Mouse (Mus musculus): ENCODE measurements around the gene Crocc. TPM values are rescaled to one million over a fixed set of nuclear protein-coding genes. Genes with fewer than 3 reads are reported as not detected.

Gene Crocc
- polyA plus RNA-seq, 1 experiment = 39.4 TPM

GRCm38 (mm10) chr4:141031733-141032132 lies 28.6 kb downstream of the Crocc start:
- Histone ChIP-seq H3K4me1 (ENCODE audit: control insufficient read depth, insufficient read depth, low read length) (peaks cover 19% of the 10 kb centered on the region), H3K4me3 (replicated peaks; ENCODE audit: insufficient read depth, low read depth, low read length) (no peak overlapping the region), H3K27me3 (ENCODE audit: control insufficient read depth, insufficient read depth, low read length) (no peaks in the 10 kb centered on the region), H3K27ac (ENCODE audit: insufficient read depth, low read length) (no peak overlapping the region)
- 14% methylated on average over 6 of the region's 6 CpGs for WGBS
- DNase-seq = peak; percentile 82 to 90
- TF ChIP-seq POLR2A (IDR thresholded peaks at IDR 0.05; ENCODE audit: borderline replicate concordance, insufficient read depth, low read length) (no peak), CTCF (IDR thresholded peaks at IDR 0.05; ENCODE audit: borderline replicate concordance, insufficient read depth, low read depth, low read length) (peak; percentile 96)

GRCm38 (mm10) chr4:141030541-141031206 lies 29.7 kb downstream of the Crocc start:
- Histone ChIP-seq H3K27ac (ENCODE audit: insufficient read depth, low read length) (no peak overlapping the region), H3K27me3 (ENCODE audit: control insufficient read depth, insufficient read depth, low read length) (no peaks in the 10 kb centered on the region), H3K4me3 (replicated peaks; ENCODE audit: insufficient read depth, low read depth, low read length) (no peak overlapping the region), H3K4me1 (ENCODE audit: control insufficient read depth, insufficient read depth, low read length) (peaks cover 19% of the 10 kb centered on the region)
- no peak for TF ChIP-seq CTCF (IDR thresholded peaks at IDR 0.05; ENCODE audit: borderline replicate concordance, insufficient read depth, low read depth, low read length)
- no peak for TF ChIP-seq POLR2A (IDR thresholded peaks at IDR 0.05; ENCODE audit: borderline replicate concordance, insufficient read depth, low read length)
- peak; percentile 66 to 68 for DNase-seq
- WGBS = 41% methylated on average over 17 of the region's 18 CpGs

GRCm38 (mm10) chr4:141024992-141025391 lies 35.4 kb downstream of the Crocc start:
- Histone ChIP-seq H3K4me1 (ENCODE audit: control insufficient read depth, insufficient read depth, low read length) (peaks cover 11% of the 10 kb centered on the region), H3K4me3 (replicated peaks; ENCODE audit: insufficient read depth, low read depth, low read length) (no peak overlapping the region), H3K27ac (ENCODE audit: insufficient read depth, low read length) (no peak overlapping the region), H3K27me3 (ENCODE audit: control insufficient read depth, insufficient read depth, low read length) (no peaks in the 10 kb centered on the region)
- no peak for TF ChIP-seq CTCF (IDR thresholded peaks at IDR 0.05; ENCODE audit: borderline replicate concordance, insufficient read depth, low read depth, low read length)
- TF ChIP-seq POLR2A (IDR thresholded peaks at IDR 0.05; ENCODE audit: borderline replicate concordance, insufficient read depth, low read length) = no peak
- no peak for DNase-seq
- 91% methylated on average over 27 of the region's 27 CpGs for WGBS

GRCm38 (mm10) chr4:141024052-141024451 lies 36.3 kb downstream of the Crocc start:
- no peak for DNase-seq
- H3K27me3 ChIP-seq (ENCODE audit: control insufficient read depth, insufficient read depth, low read length) = no peaks in the 10 kb centered on the region
- no peak for TF ChIP-seq CTCF (IDR thresholded peaks at IDR 0.05; ENCODE audit: borderline replicate concordance, insufficient read depth, low read depth, low read length)
- no peak for TF ChIP-seq POLR2A (IDR thresholded peaks at IDR 0.05; ENCODE audit: borderline replicate concordance, insufficient read depth, low read length)
- no peak overlapping the region for H3K4me3 ChIP-seq (replicated peaks; ENCODE audit: insufficient read depth, low read depth, low read length)
- peaks cover 11% of the 10 kb centered on the region for H3K4me1 ChIP-seq (ENCODE audit: control insufficient read depth, insufficient read depth, low read length)
- H3K27ac ChIP-seq (ENCODE audit: insufficient read depth, low read length) = no peak overlapping the region
- WGBS = 85% methylated on average over 9 of the region's 9 CpGs

- H3K27ac ChIP-seq (ENCODE audit: insufficient read depth, low read length) = no peak overlapping the region
- H3K4me3 ChIP-seq (replicated peaks; ENCODE audit: insufficient read depth, low read depth, low read length) = no peak overlapping the region
These were observed 38.8 kb downstream of the Crocc start for GRCm38 (mm10) chr4:141021614-141021929.

GRCm38 (mm10) chr4:141020811-141021613 lies 39.3 kb downstream of the Crocc start:
- H3K27me3 ChIP-seq (ENCODE audit: control insufficient read depth, insufficient read depth, low read length) = no peaks in the 10 kb centered on the region
- no peak overlapping the region for H3K27ac ChIP-seq (ENCODE audit: insufficient read depth, low read length)
- TF ChIP-seq CTCF (IDR thresholded peaks at IDR 0.05; ENCODE audit: borderline replicate concordance, insufficient read depth, low read depth, low read length) (no peak), POLR2A (IDR thresholded peaks at IDR 0.05; ENCODE audit: borderline replicate concordance, insufficient read depth, low read length) (no peak)
- peaks cover 26% of the 10 kb centered on the region for H3K4me1 ChIP-seq (ENCODE audit: control insufficient read depth, insufficient read depth, low read length)
- WGBS = 37% methylated on average over 14 of the region's 14 CpGs
- H3K4me3 ChIP-seq (replicated peaks; ENCODE audit: insufficient read depth, low read depth, low read length) = no peak overlapping the region
- DNase-seq = peak in 1 of 2 experiments; percentile 53

More at GRCm38 (mm10) chr4:141021614-141021929, 38.8 kb downstream of the Crocc start:
- no peak for TF ChIP-seq POLR2A (IDR thresholded peaks at IDR 0.05; ENCODE audit: borderline replicate concordance, insufficient read depth, low read length)
- TF ChIP-seq CTCF (IDR thresholded peaks at IDR 0.05; ENCODE audit: borderline replicate concordance, insufficient read depth, low read depth, low read length) = no peak
- peaks cover 21% of the 10 kb centered on the region for H3K4me1 ChIP-seq (ENCODE audit: control insufficient read depth, insufficient read depth, low read length)
- H3K27me3 ChIP-seq (ENCODE audit: control insufficient read depth, insufficient read depth, low read length) = no peaks in the 10 kb centered on the region
- peak; percentile 71 to 72 for DNase-seq
- 4% methylated on average over 11 of the region's 11 CpGs for WGBS

GRCm38 (mm10) chr4:141020220-141020619 lies 40.1 kb downstream of the Crocc start:
- Histone ChIP-seq H3K27ac (ENCODE audit: insufficient read depth, low read length) (no peak overlapping the region), H3K4me3 (replicated peaks; ENCODE audit: insufficient read depth, low read depth, low read length) (no peak overlapping the region), H3K4me1 (ENCODE audit: control insufficient read depth, insufficient read depth, low read length) (peaks cover 28% of the 10 kb centered on the region), H3K27me3 (ENCODE audit: control insufficient read depth, insufficient read depth, low read length) (no peaks in the 10 kb centered on the region)
- DNase-seq = no peak
- TF ChIP-seq POLR2A (IDR thresholded peaks at IDR 0.05; ENCODE audit: borderline replicate concordance, insufficient read depth, low read length) (no peak), CTCF (IDR thresholded peaks at IDR 0.05; ENCODE audit: borderline replicate concordance, insufficient read depth, low read depth, low read length) (no peak)
- 85% methylated on average over 17 of the region's 17 CpGs for WGBS

Data from cerebellum, adult 2 months (tissue).